Mouse (Mus musculus) MEL (cell line): ENCODE measurements at regions not wholly inside any gene's neighbourhood (a gene's known extent, or its start where the extent isn't known, plus 50 kb on each side); places are given as distances from the start of the nearest gene placed in this dataset.

Experiments used
- DNase-seq: peaks from one replicate; pipeline ENCODE4 v3.0.0; 2011; ENCODE audit warnings: low read depth, low spot score
- H3K27ac ChIP-seq: 2 replicates; pipeline ENCODE4 v1.5.1; 2012; ENCODE audit warnings: low read depth, mild to moderate bottlenecking, control low read depth, low read length, moderate library complexity; ENCODE audit not compliant: control insufficient read depth
- H3K27me3 ChIP-seq, 2 experiments: fragments of 150-350 bp in 1 of 2; sonication (generic) in 1 of 2; 2 replicates each; pipeline ENCODE4 v1.6.1; 2012; ENCODE audit warnings: low read length in 2 of 2, mild to moderate bottlenecking in 2 of 2, improper control_type of control experiment in 1 of 2, moderate library complexity in 1 of 2; ENCODE audit not compliant: insufficient read depth in 2 of 2, control insufficient read depth in 1 of 2
- H3K36me3 ChIP-seq, 2 experiments: 2 replicates each; pipeline ENCODE4 v1.6.1; 2012 to 2014; ENCODE audit warnings: low read length in 2 of 2, improper control_type of control experiment in 1 of 2, inconsistent platforms in 1 of 2, mild to moderate bottlenecking in 1 of 2; ENCODE audit not compliant: insufficient read depth in 2 of 2, control insufficient read depth in 1 of 2
- H3K4me1 ChIP-seq, 2 experiments: fragments of 150-350 bp in 1 of 2; sonication (generic) in 1 of 2; 2 replicates each; pipeline ENCODE4 v1.6.1; 2012; ENCODE audit warnings: low read length in 2 of 2, improper control_type of control experiment in 1 of 2, mild to moderate bottlenecking in 1 of 2; ENCODE audit not compliant: insufficient read depth in 2 of 2, control insufficient read depth in 1 of 2
- H3K4me3 ChIP-seq, 2 experiments: fragments of 150-350 bp in 1 of 2; sonication (generic) in 1 of 2; 2 replicates each; pipeline ENCODE4 v1.5.1; 2012; ENCODE audit warnings: low read depth in 2 of 2, low read length in 2 of 2, mild to moderate bottlenecking in 2 of 2, moderate library complexity in 2 of 2, control low read depth in 1 of 2, improper control_type of control experiment in 1 of 2; ENCODE audit not compliant: control insufficient read depth in 1 of 2, insufficient read depth in 1 of 2
- H3K79me2 ChIP-seq: 2 replicates; pipeline ENCODE4 v1.6.1; 2012; ENCODE audit warnings: mild to moderate bottlenecking, low read length, moderate library complexity; ENCODE audit not compliant: control insufficient read depth, poor library complexity, insufficient read depth
- H3K9ac ChIP-seq: 2 replicates; pipeline ENCODE4 v1.6.1; 2012; ENCODE audit warnings: low read depth, mild to moderate bottlenecking, control low read depth, low read length, moderate library complexity; ENCODE audit not compliant: control insufficient read depth, poor library complexity, severe bottlenecking
- H3K9me3 ChIP-seq: fragments of 150-350 bp; sonication (generic); replicated peaks from 2 replicates; pipeline ENCODE4 v1.6.1; 2012; ENCODE audit warnings: mild to moderate bottlenecking, low read length, improper control_type of control experiment, moderate library complexity; ENCODE audit not compliant: insufficient read depth
- CHD2 ChIP-seq: IDR thresholded peaks from 2 replicates; pipeline ENCODE4 v1.6.1; 2011; ENCODE audit warnings: low read length, improper control_type of control experiment
- GABPA ChIP-seq: IDR thresholded peaks from 2 replicates; pipeline ENCODE4 v1.6.1; 2012; ENCODE audit warnings: low read depth, mild to moderate bottlenecking, inconsistent platforms, low read length, improper control_type of control experiment, moderate library complexity
- GATA1 ChIP-seq: IDR thresholded peaks from 2 replicates; pipeline ENCODE4 v1.6.1; 2011; ENCODE audit warnings: low read depth, low read length, improper control_type of control experiment
- HCFC1 ChIP-seq: IDR thresholded peaks from 2 replicates; pipeline ENCODE4 v1.6.1; 2012; ENCODE audit warnings: low read depth, mild to moderate bottlenecking, inconsistent platforms, low read length, improper control_type of control experiment, moderate library complexity
- JUND ChIP-seq: IDR thresholded peaks from 2 replicates; pipeline ENCODE4 v1.6.1; 2011; ENCODE audit warnings: low read depth, mild to moderate bottlenecking, improper control_type of control experiment, low read length
- KAT2A ChIP-seq: conservative IDR thresholded peaks from 2 replicates; pipeline ENCODE4 v1.6.1; 2012; ENCODE audit warnings: low read depth, low read length, improper control_type of control experiment, inconsistent platforms
- MAX ChIP-seq: IDR thresholded peaks from 2 replicates; pipeline ENCODE4 v1.6.1; 2011; ENCODE audit warnings: low read length, improper control_type of control experiment
- MEF2A ChIP-seq: IDR thresholded peaks from 2 replicates; pipeline ENCODE4 v1.6.1; 2014; ENCODE audit warnings: low read depth, mild to moderate bottlenecking, inconsistent platforms, low read length, improper control_type of control experiment; ENCODE audit not compliant: poor library complexity, insufficient replicate concordance, severe bottlenecking; ENCODE audit errors: extremely low read depth
- MYB ChIP-seq: IDR thresholded peaks from 2 replicates; pipeline ENCODE4 v1.6.1; 2011; ENCODE audit warnings: mild to moderate bottlenecking, low read depth, low read length, improper control_type of control experiment
- NRF1 ChIP-seq: IDR thresholded peaks from 2 replicates; pipeline ENCODE4 v1.6.1; 2014; ENCODE audit warnings: low read depth, mild to moderate bottlenecking, inconsistent platforms, low read length, improper control_type of control experiment, moderate library complexity; ENCODE audit not compliant: poor library complexity, insufficient read depth, severe bottlenecking
- POLR2A ChIP-seq, 2 experiments: IDR thresholded peaks; 2 replicates each; pipeline ENCODE4 v1.6.1; 2011 to 2012; ENCODE audit warnings: low read length in 2 of 2, mild to moderate bottlenecking in 2 of 2, control low read depth in 1 of 2, improper control_type of control experiment in 1 of 2, low read depth in 1 of 2, moderate library complexity in 1 of 2; ENCODE audit not compliant: control insufficient read depth in 1 of 2, insufficient read depth in 1 of 2, poor library complexity in 1 of 2
- POLR2AphosphoS2 ChIP-seq: IDR thresholded peaks from 2 replicates; pipeline ENCODE4 v1.6.1; 2011; ENCODE audit warnings: low read length, improper control_type of control experiment
- RCOR1 ChIP-seq: IDR thresholded peaks from 2 replicates; pipeline ENCODE4 v1.6.1; 2012; ENCODE audit warnings: low read depth, mild to moderate bottlenecking, inconsistent platforms, low read length, improper control_type of control experiment
- TAL1 ChIP-seq: IDR thresholded peaks from 2 replicates; pipeline ENCODE4 v1.6.1; 2012; ENCODE audit warnings: mild to moderate bottlenecking, inconsistent platforms, low read length, moderate library complexity, mixed read lengths
- TBP ChIP-seq: IDR thresholded peaks from 2 replicates; pipeline ENCODE4 v1.8.0; 2011; ENCODE audit warnings: low read depth, low read length, improper control_type of control experiment
- TCF12 ChIP-seq: IDR thresholded peaks from 2 replicates; pipeline ENCODE4 v1.6.1; 2014; ENCODE audit warnings: low read depth, mild to moderate bottlenecking, inconsistent platforms, low read length, improper control_type of control experiment, moderate library complexity
- UBTF ChIP-seq: IDR thresholded peaks from 2 replicates; pipeline ENCODE4 v1.6.1; 2012; ENCODE audit warnings: low read depth, mild to moderate bottlenecking, inconsistent platforms, low read length, improper control_type of control experiment, moderate library complexity, borderline replicate concordance; ENCODE audit not compliant: insufficient read depth
- USF1 ChIP-seq: IDR thresholded peaks from 2 replicates; pipeline ENCODE4 v1.6.1; 2014; ENCODE audit warnings: low read depth, mild to moderate bottlenecking, inconsistent platforms, low read length, improper control_type of control experiment, moderate library complexity
- ZKSCAN1 ChIP-seq: IDR thresholded peaks from 2 replicates; pipeline ENCODE4 v1.6.1; 2012; ENCODE audit warnings: low read depth, mild to moderate bottlenecking, inconsistent platforms, low read length, improper control_type of control experiment, moderate library complexity
- ZNF384 ChIP-seq: IDR thresholded peaks from 2 replicates; pipeline ENCODE4 v1.6.1; 2012; ENCODE audit warnings: low read depth, mild to moderate bottlenecking, inconsistent platforms, low read length, improper control_type of control experiment

DNA sequence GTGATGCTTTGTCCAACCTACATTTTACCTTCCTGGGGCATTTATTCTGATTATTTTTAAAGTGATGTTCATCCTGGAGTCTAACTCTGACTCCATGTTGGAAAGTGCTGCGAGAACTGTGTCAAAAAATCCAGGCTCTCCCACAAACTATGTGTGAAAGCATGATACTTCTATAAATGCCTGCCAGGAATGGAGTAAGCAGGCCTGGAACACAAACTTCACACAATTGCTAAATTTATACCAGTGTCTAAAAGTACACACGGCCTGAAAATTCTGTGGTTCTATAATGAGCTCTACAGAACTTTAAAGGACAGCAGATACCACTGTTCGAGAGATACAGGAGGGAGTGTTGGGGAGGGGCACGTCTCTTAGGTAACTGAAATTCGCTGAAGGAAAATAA is 96.0 kb upstream of the Negr1 start:
- no peak overlapping the region for H3K4me3 ChIP-seq
- TF ChIP-seq GATA1 (no peak), KAT2A (no peak)
- H3K27ac ChIP-seq, result no peak overlapping the region
- DNase-seq, result no peak
- H3K4me1 ChIP-seq, result no peaks in the 10 kb centered on the region
- no peak overlapping the region for H3K9ac ChIP-seq
- H3K9me3 ChIP-seq, result no peaks in the 10 kb centered on the region
- H3K27me3 ChIP-seq, result no peaks in the 10 kb centered on the region
- no peaks in the 10 kb centered on the region for H3K79me2 ChIP-seq
- H3K36me3 ChIP-seq, result no peaks in the 10 kb centered on the region

DNA sequence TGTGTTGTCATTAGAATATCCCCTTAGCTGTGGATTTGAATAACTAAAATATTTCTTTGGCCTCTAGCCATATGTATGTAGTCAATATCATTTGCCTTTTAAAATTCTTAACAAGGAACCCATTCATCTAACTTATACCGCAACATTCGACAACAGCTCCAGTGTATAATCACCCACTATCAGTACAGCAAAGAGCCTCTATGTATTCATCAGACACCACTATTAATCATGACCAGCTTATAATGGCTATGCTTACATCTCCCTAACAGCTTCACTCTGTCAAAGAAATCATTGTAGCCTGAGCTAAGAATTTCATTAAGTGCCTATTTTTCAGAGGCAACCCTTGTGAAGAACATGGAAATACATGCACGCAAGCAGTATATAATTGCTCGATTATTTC is 88.9 kb upstream of the Negr1 start:
- H3K79me2 ChIP-seq, result no peaks in the 10 kb centered on the region
- H3K27me3 ChIP-seq, result no peaks in the 10 kb centered on the region
- no peaks in the 10 kb centered on the region for H3K4me1 ChIP-seq
- TF ChIP-seq USF1, result no peak
- no peak for TF ChIP-seq GABPA
- TF ChIP-seq JUND, result no peak
- TF ChIP-seq HCFC1, result no peak
- TF ChIP-seq MYB, result no peak
- TF ChIP-seq ZKSCAN1, result no peak
- TF ChIP-seq MAX, result no peak
- no peak for TF ChIP-seq CHD2
- TF ChIP-seq TCF12, result no peak
- no peak for TF ChIP-seq TBP
- no peak for TF ChIP-seq UBTF
- TF ChIP-seq MEF2A, result no peak
- no peak for TF ChIP-seq POLR2A (IDR thresholded peaks at IDR 0.05; ENCODE audit: control insufficient read depth in 1 of 2, insufficient read depth in 1 of 2, low read depth in 1 of 2, low read length in 2 of 2, poor library complexity in 1 of 2)
- TF ChIP-seq NRF1, result no peak
- TF ChIP-seq POLR2AphosphoS2, result no peak
- no peak for TF ChIP-seq TAL1
- TF ChIP-seq ZNF384, result no peak
- no peak for TF ChIP-seq RCOR1
- H3K36me3 ChIP-seq, result no peaks in the 10 kb centered on the region
- DNase-seq, result no peak
- no peak overlapping the region for H3K27ac ChIP-seq
- H3K4me3 ChIP-seq, result no peak overlapping the region
- H3K9ac ChIP-seq, result no peak overlapping the region
- no peaks in the 10 kb centered on the region for H3K9me3 ChIP-seq
